Comparison of ENCODE assay signal across 12 mouse cellular contexts in genomic region chr12:4192514-4192913, GRCm38 (mm10). TPM values are rescaled to one million over a fixed set of nuclear protein-coding genes. Genes with fewer than 3 reads are reported as not detected.
DNase-seq lines count a peak whose midpoint lies in the region; ATAC-seq and TF ChIP-seq lines count a peak whose summit lies in the region.
"Had no signal": no experiment of that assay in that cellular context is flagged by ENCODE, and none has a peak within 500 bp of the region (broad histone marks: within the 10 kb centered on the region; RNA-seq: fewer than 3 reads in every experiment).

No protein-coding gene starts in this region.

- no peak for TF ChIP-seq CTCF in lung, embryonic 14.5 days (IDR thresholded peaks at IDR 0.05; ENCODE audit: low read depth)
- peak; percentile 15; the same call in 1 of the 2 replicates for TF ChIP-seq CTCF in intestine, postnatal 0 days (IDR thresholded peaks at IDR 0.05; ENCODE audit: low read depth)

- H3K27ac ChIP-seq in lung, embryonic 14.5 days (ENCODE audit: low read depth), result peak overlapping the region; percentile 73
- no peak overlapping the region for H3K27ac ChIP-seq in intestine, postnatal 0 days (ENCODE audit: low read depth, low read length)
- peak overlapping the region; percentile 72 for H3K27ac ChIP-seq in limb, embryonic 10.5 days
- no peak overlapping the region for H3K27ac ChIP-seq in forebrain, embryonic 15.5 days (replicated peaks)
- H3K27ac ChIP-seq: liver, embryonic 14.5 days had no signal

- H3K36me3 ChIP-seq in lung, embryonic 14.5 days (ENCODE audit: insufficient read depth), result peaks cover 12% of the 10 kb centered on the region
- H3K36me3 ChIP-seq in intestine, postnatal 0 days (ENCODE audit: control insufficient read depth, insufficient read depth), result peaks cover 5% of the 10 kb centered on the region; the same call in 1 of the 2 replicates
- 0 out of 2 replicates have a peak, but pooled peaks cover 11% of the 10 kb centered on the region for H3K36me3 ChIP-seq in limb, embryonic 10.5 days
- H3K36me3 ChIP-seq in forebrain, embryonic 15.5 days, result peaks cover 7% of the 10 kb centered on the region; the same call in 1 of the 2 replicates

- peaks cover 16% of the 10 kb centered on the region; the same call in 1 of the 2 replicates for H3K4me1 ChIP-seq in lung, embryonic 14.5 days (ENCODE audit: insufficient read depth)
- peaks cover 9% of the 10 kb centered on the region; the same call in 1 of the 2 replicates for H3K4me1 ChIP-seq in intestine, postnatal 0 days (replicated peaks; ENCODE audit: control insufficient read depth, insufficient read depth, low read length)
- H3K4me1 ChIP-seq in limb, embryonic 10.5 days, result peaks cover 41% of the 10 kb centered on the region
- no peaks in the 10 kb centered on the region for H3K4me1 ChIP-seq in forebrain, embryonic 15.5 days

- no peaks in the 10 kb centered on the region for H3K27me3 ChIP-seq in lung, embryonic 14.5 days (ENCODE audit: insufficient read depth, low read length)
- no peaks in the 10 kb centered on the region for H3K27me3 ChIP-seq in intestine, postnatal 0 days (replicated peaks; ENCODE audit: control insufficient read depth, insufficient read depth, low read length)
- no peaks in the 10 kb centered on the region for H3K27me3 ChIP-seq in limb, embryonic 10.5 days (ENCODE audit: low read depth, poor library complexity, severe bottlenecking)
- no peaks in the 10 kb centered on the region for H3K27me3 ChIP-seq in forebrain, embryonic 15.5 days

- no peak overlapping the region for H3K4me2 ChIP-seq in lung, embryonic 14.5 days
- H3K4me2 ChIP-seq in intestine, postnatal 0 days (replicated peaks; ENCODE audit: low read depth), result no peak overlapping the region
- no peak overlapping the region for H3K4me2 ChIP-seq in forebrain, embryonic 15.5 days (replicated peaks)

- WGBS in lung, embryonic 14.5 days, result 43% methylated on average over 6 of the region's 6 CpGs
- whole genome bisulfite sequencing in intestine, postnatal 0 days, result 65% methylated on average over 6 of the region's 6 CpGs
- WGBS in limb, embryonic 10.5 days, result 71% methylated on average over 6 of the region's 6 CpGs
- 82% methylated on average over 6 of the region's 6 CpGs for WGBS in forebrain, embryonic 15.5 days

- H3K9me3 ChIP-seq in lung, embryonic 14.5 days (ENCODE audit: low read depth, low read length), result no peaks in the 10 kb centered on the region
- no peaks in the 10 kb centered on the region for H3K9me3 ChIP-seq in intestine, postnatal 0 days (ENCODE audit: control insufficient read depth)
- H3K9me3 ChIP-seq in limb, embryonic 10.5 days (replicated peaks), result no peaks in the 10 kb centered on the region
- H3K9me3 ChIP-seq in forebrain, embryonic 15.5 days, result no peaks in the 10 kb centered on the region

- H3K9ac ChIP-seq in lung, embryonic 14.5 days, result no peak overlapping the region
- H3K9ac ChIP-seq in intestine, postnatal 0 days (ENCODE audit: low read depth, low read length), result no peak overlapping the region
- H3K9ac ChIP-seq in forebrain, embryonic 15.5 days (replicated peaks), result no peak overlapping the region
- H3K9ac ChIP-seq: liver, embryonic 14.5 days had no signal

- H3K4me3 ChIP-seq in lung, embryonic 14.5 days (ENCODE audit: low read depth, low read length), result no peak overlapping the region
- H3K4me3 ChIP-seq in intestine, postnatal 0 days (ENCODE audit: low read depth, low read length), result no peak overlapping the region
- H3K4me3 ChIP-seq in limb, embryonic 10.5 days, result no peak overlapping the region
- H3K4me3 ChIP-seq in forebrain, embryonic 15.5 days, result no peak overlapping the region

- DNase-seq in lung, embryonic 14.5 days, result peak; percentile 18
- no peak for DNase-seq in lung, postnatal 14 days
- peak; percentile 77 for DNase-seq in cerebellum, adult 9-10 months
- DNase-seq in limb, embryonic 10.5 days (ENCODE audit: low spot score), result no peak
- no peak for DNase-seq in layer of hippocampus, postnatal 36 days
- no peak for DNase-seq in adipocyte (ENCODE audit: low spot score)
- DNase-seq: gastrocnemius, postnatal 25 days; heart, postnatal 36 days; midbrain, embryonic 14.5 days had no signal

- no peak for ATAC-seq in lung, embryonic 14.5 days (ENCODE audit: insufficient read depth)
- no peak for ATAC-seq in intestine, postnatal 0 days
- no peak for ATAC-seq in forebrain, embryonic 15.5 days (replicated peaks)

RNA-seq across cellular contexts. Expression of gene Ptrhd1, which starts 41.3 kb away (rescaled TPM):
- 6.6 and 7.6 TPM in 2 replicates for polyA plus RNA-seq in lung, embryonic 14.5 days (2014; fragmentation: Nextera tagmentation; extraction: Ambion mirVana)
- polyA plus RNA-seq in intestine, postnatal 0 days (2015; fragmentation: Nextera tagmentation; extraction: Ambion mirVana), result 4.7 and 4.9 TPM in 2 replicates
- polyA plus RNA-seq in limb, embryonic 10.5 days (2016; fragmentation: Nextera tagmentation; extraction: Ambion mirVana), result 5.9 and 6.0 TPM in 2 replicates
- total RNA-seq in layer of hippocampus, postnatal 36 days (2021), result 1 to 10 TPM; 8.5 to 8.9 TPM
- polyA plus RNA-seq in forebrain, embryonic 15.5 days (2015; fragmentation: Nextera tagmentation; extraction: Ambion mirVana), result 5.5 and 5.6 TPM in 2 replicates

RNA-seq across cellular contexts. Expression of gene Cenpo, which starts 41.6 kb away (rescaled TPM):
- 17.8 and 19.5 TPM in 2 replicates for polyA plus RNA-seq in lung, embryonic 14.5 days (2014; fragmentation: Nextera tagmentation; extraction: Ambion mirVana)
- 5.2 and 5.4 TPM in 2 replicates for polyA plus RNA-seq in intestine, postnatal 0 days (2015; fragmentation: Nextera tagmentation; extraction: Ambion mirVana)
- polyA plus RNA-seq in limb, embryonic 10.5 days (2016; fragmentation: Nextera tagmentation; extraction: Ambion mirVana), result 20.9 and 22.0 TPM in 2 replicates
- total RNA-seq in layer of hippocampus, postnatal 36 days (2021), result 1 to 10 TPM; 4.1 to 4.3 TPM
- polyA plus RNA-seq in forebrain, embryonic 15.5 days (2015; fragmentation: Nextera tagmentation; extraction: Ambion mirVana), result 9.7 and 11.4 TPM in 2 replicates

RNA-seq across cellular contexts. Expression of gene Adcy3, which starts 59.6 kb away (rescaled TPM):
- 10.7 and 14.4 TPM in 2 replicates for polyA plus RNA-seq in lung, embryonic 14.5 days (2014; fragmentation: Nextera tagmentation; extraction: Ambion mirVana)
- polyA plus RNA-seq in intestine, postnatal 0 days (2015; fragmentation: Nextera tagmentation; extraction: Ambion mirVana), result 7.5 and 8.1 TPM in 2 replicates
- polyA plus RNA-seq in limb, embryonic 10.5 days (2016; fragmentation: Nextera tagmentation; extraction: Ambion mirVana), result 8.1 and 8.4 TPM in 2 replicates
- 10 to 100 TPM; 49.9 to 50.3 TPM for total RNA-seq in layer of hippocampus, postnatal 36 days (2021)
- 11.0 and 13.3 TPM in 2 replicates for polyA plus RNA-seq in forebrain, embryonic 15.5 days (2015; fragmentation: Nextera tagmentation; extraction: Ambion mirVana)

Comparison
In these comparisons a context has a peak if more than half of its experiments do, and no peak if none do; other contexts are left out.
1. DNase-seq: peak in lung, embryonic 14.5 days (single experiment) and cerebellum, adult 9-10 months (single experiment); none in lung, postnatal 14 days (single experiment), limb, embryonic 10.5 days (single experiment), layer of hippocampus, postnatal 36 days (0 of 2) and adipocyte (single experiment).
2. H3K27ac ChIP-seq: peak in lung, embryonic 14.5 days (single experiment) and limb, embryonic 10.5 days (single experiment); none in intestine, postnatal 0 days (single experiment) and forebrain, embryonic 15.5 days (single experiment).